Mouse (Mus musculus): Measurements from ENCODE around the gene Cep70.

GRCm38 (mm10) chr9:99306226-99306625 lies 63.1 kb downstream of the Cep70 start:
- no peak for TF ChIP-seq CTCF (IDR thresholded peaks at IDR 0.05; ENCODE audit: low read depth)
- no peak for TF ChIP-seq EP300 (IDR thresholded peaks at IDR 0.05; ENCODE audit: low read depth)

Data from liver, postnatal 0 days (tissue).